Mouse (Mus musculus): Measurements from ENCODE around the gene Ddb1. TPM values are rescaled to one million over a fixed set of nuclear protein-coding genes. Genes with fewer than 3 reads are reported as not detected.

The Ddb1 gene
- total and polyA plus RNA-seq, 2 experiments = 63.5 to 128 TPM

GRCm38 (mm10) chr19:10576690-10577561, 28.2 kb upstream of the Ddb1 start, which contains the start of the genes Cyb561a3 and Tmem138:
Gene Cyb561a3 (plus strand): TSS chr19:10577172.
Gene Tmem138 (minus strand): TSS chr19:10577362.
- peak within 1 kb of the TSS; percentile 96 for H3K27ac ChIP-seq (replicated peaks; ENCODE audit: insufficient read depth, low read depth, low read length)
- peak within 1 kb of the TSS; percentile 79 for H3K4me3 ChIP-seq (ENCODE audit: insufficient read depth, low read depth, low read length)
- DNase-seq (ENCODE audit: extremely low read depth, low read depth, low spot score) = peak; percentile 88
- H3K4me1 ChIP-seq (ENCODE audit: control insufficient read depth, insufficient read depth, low read length) = peaks cover 4% of the 10 kb centered on the region; the same call in 1 of the 2 replicates
- H3K36me3 ChIP-seq (ENCODE audit: control insufficient read depth, insufficient read depth, low read length) = peaks cover 12% of the 10 kb centered on the region; the same call in 1 of the 2 replicates
- peak; percentile 87 for TF ChIP-seq POLR2A (IDR thresholded peaks at IDR 0.05; ENCODE audit: extremely low read depth, insufficient read depth, low read length)
- peak; percentile 61 for TF ChIP-seq CTCF (IDR thresholded peaks at IDR 0.05; ENCODE audit: low read depth, low read length)
- H3K9ac ChIP-seq (ENCODE audit: low read depth, low read length) = peak within 1 kb of the TSS; percentile 83
- 1% methylated on average over 44 of the region's 44 CpGs for WGBS
- no peaks in the 10 kb centered on the region; the same call in 1 of the 2 replicates for H3K79me2 ChIP-seq (ENCODE audit: control insufficient read depth, insufficient read depth, low read length)
- no peaks in the 10 kb centered on the region for H3K27me3 ChIP-seq (ENCODE audit: control insufficient read depth, insufficient read depth, low read length)

- TF ChIP-seq CTCF (IDR thresholded peaks at IDR 0.05; ENCODE audit: low read depth, low read length) (no peak), POLR2A (IDR thresholded peaks at IDR 0.05; ENCODE audit: extremely low read depth, insufficient read depth, low read length) (no peak)
- H3K27ac ChIP-seq (replicated peaks; ENCODE audit: insufficient read depth, low read depth, low read length) = no peak overlapping the region
- H3K4me1 ChIP-seq (ENCODE audit: control insufficient read depth, insufficient read depth, low read length) = peaks cover 6% of the 10 kb centered on the region; the same call in 1 of the 2 replicates
- no peak overlapping the region for H3K9ac ChIP-seq (ENCODE audit: low read depth, low read length)
- no peak for DNase-seq (ENCODE audit: extremely low read depth, low read depth, low spot score)
- H3K27me3 ChIP-seq (ENCODE audit: control insufficient read depth, insufficient read depth, low read length) = no peaks in the 10 kb centered on the region
- peaks cover 11% of the 10 kb centered on the region; the same call in 1 of the 2 replicates for H3K36me3 ChIP-seq (ENCODE audit: control insufficient read depth, insufficient read depth, low read length)
- no peak overlapping the region for H3K4me3 ChIP-seq (ENCODE audit: insufficient read depth, low read depth, low read length)
- H3K79me2 ChIP-seq (ENCODE audit: control insufficient read depth, insufficient read depth, low read length) = no peaks in the 10 kb centered on the region; the same call in 1 of the 2 replicates
- 97% methylated on average over 3 of the region's 3 CpGs for WGBS
These were observed 25.0 kb upstream of the Ddb1 start for GRCm38 (mm10) chr19:10580102-10580501.

GRCm38 (mm10) chr19:10580761-10581160, 24.4 kb upstream of the Ddb1 start:
- no peaks in the 10 kb centered on the region; the same call in 1 of the 2 replicates for H3K79me2 ChIP-seq (ENCODE audit: control insufficient read depth, insufficient read depth, low read length)
- WGBS = 81% methylated on average over 3 of the region's 3 CpGs
- H3K9ac ChIP-seq (ENCODE audit: low read depth, low read length) = no peak overlapping the region
- DNase-seq (ENCODE audit: extremely low read depth, low read depth, low spot score) = no peak
- H3K27ac ChIP-seq (replicated peaks; ENCODE audit: insufficient read depth, low read depth, low read length) = no peak overlapping the region
- peaks cover 8% of the 10 kb centered on the region; the same call in 1 of the 2 replicates for H3K4me1 ChIP-seq (ENCODE audit: control insufficient read depth, insufficient read depth, low read length)
- TF ChIP-seq POLR2A (IDR thresholded peaks at IDR 0.05; ENCODE audit: extremely low read depth, insufficient read depth, low read length) (no peak), CTCF (IDR thresholded peaks at IDR 0.05; ENCODE audit: low read depth, low read length) (no peak)
- no peaks in the 10 kb centered on the region for H3K27me3 ChIP-seq (ENCODE audit: control insufficient read depth, insufficient read depth, low read length)
- no peak overlapping the region for H3K4me3 ChIP-seq (ENCODE audit: insufficient read depth, low read depth, low read length)
- peaks cover 11% of the 10 kb centered on the region; the same call in 1 of the 2 replicates for H3K36me3 ChIP-seq (ENCODE audit: control insufficient read depth, insufficient read depth, low read length)

GRCm38 (mm10) chr19:10581984-10582383, 23.1 kb upstream of the Ddb1 start:
- H3K9ac ChIP-seq (ENCODE audit: low read depth, low read length) = no peak overlapping the region
- TF ChIP-seq CTCF (IDR thresholded peaks at IDR 0.05; ENCODE audit: low read depth, low read length) (no peak), POLR2A (IDR thresholded peaks at IDR 0.05; ENCODE audit: extremely low read depth, insufficient read depth, low read length) (no peak)
- WGBS = 91% methylated on average over 6 of the region's 6 CpGs
- H3K27me3 ChIP-seq (ENCODE audit: control insufficient read depth, insufficient read depth, low read length) = no peaks in the 10 kb centered on the region
- peaks cover 13% of the 10 kb centered on the region; the same call in 1 of the 2 replicates for H3K36me3 ChIP-seq (ENCODE audit: control insufficient read depth, insufficient read depth, low read length)
- H3K4me3 ChIP-seq (ENCODE audit: insufficient read depth, low read depth, low read length) = no peak overlapping the region
- no peak overlapping the region for H3K27ac ChIP-seq (replicated peaks; ENCODE audit: insufficient read depth, low read depth, low read length)
- H3K79me2 ChIP-seq (ENCODE audit: control insufficient read depth, insufficient read depth, low read length) = no peaks in the 10 kb centered on the region; the same call in 1 of the 2 replicates
- H3K4me1 ChIP-seq (ENCODE audit: control insufficient read depth, insufficient read depth, low read length) = peaks cover 6% of the 10 kb centered on the region; the same call in 1 of the 2 replicates
- DNase-seq (ENCODE audit: extremely low read depth, low read depth, low spot score) = no peak

GRCm38 (mm10) chr19:10583550-10584146, 21.5 kb upstream of the Ddb1 start:
- WGBS = 26% methylated on average over 7 of the region's 7 CpGs
- no peaks in the 10 kb centered on the region for H3K79me2 ChIP-seq (ENCODE audit: control insufficient read depth, insufficient read depth, low read length)
- H3K36me3 ChIP-seq (ENCODE audit: control insufficient read depth, insufficient read depth, low read length) = peaks cover 13% of the 10 kb centered on the region; the same call in 1 of the 2 replicates
- H3K27ac ChIP-seq (replicated peaks; ENCODE audit: insufficient read depth, low read depth, low read length) = no peak overlapping the region
- H3K27me3 ChIP-seq (ENCODE audit: control insufficient read depth, insufficient read depth, low read length) = no peaks in the 10 kb centered on the region
- peaks cover 7% of the 10 kb centered on the region; the same call in 1 of the 2 replicates for H3K4me1 ChIP-seq (ENCODE audit: control insufficient read depth, insufficient read depth, low read length)
- no peak overlapping the region for H3K9ac ChIP-seq (ENCODE audit: low read depth, low read length)
- TF ChIP-seq POLR2A (IDR thresholded peaks at IDR 0.05; ENCODE audit: extremely low read depth, insufficient read depth, low read length) (no peak), CTCF (IDR thresholded peaks at IDR 0.05; ENCODE audit: low read depth, low read length) (no peak)
- no peak overlapping the region for H3K4me3 ChIP-seq (ENCODE audit: insufficient read depth, low read depth, low read length)
- no peak for DNase-seq (ENCODE audit: extremely low read depth, low read depth, low spot score)
